Mouse (Mus musculus) T-cell, adult 2 months (primary cell): ENCODE measurements around the gene Recql.

Source experiments
- DNase-seq: peaks from one replicate; pipeline ENCODE4 v3.0.0; 2022; ENCODE audit warnings: low spot score

Recql gene

DNA sequence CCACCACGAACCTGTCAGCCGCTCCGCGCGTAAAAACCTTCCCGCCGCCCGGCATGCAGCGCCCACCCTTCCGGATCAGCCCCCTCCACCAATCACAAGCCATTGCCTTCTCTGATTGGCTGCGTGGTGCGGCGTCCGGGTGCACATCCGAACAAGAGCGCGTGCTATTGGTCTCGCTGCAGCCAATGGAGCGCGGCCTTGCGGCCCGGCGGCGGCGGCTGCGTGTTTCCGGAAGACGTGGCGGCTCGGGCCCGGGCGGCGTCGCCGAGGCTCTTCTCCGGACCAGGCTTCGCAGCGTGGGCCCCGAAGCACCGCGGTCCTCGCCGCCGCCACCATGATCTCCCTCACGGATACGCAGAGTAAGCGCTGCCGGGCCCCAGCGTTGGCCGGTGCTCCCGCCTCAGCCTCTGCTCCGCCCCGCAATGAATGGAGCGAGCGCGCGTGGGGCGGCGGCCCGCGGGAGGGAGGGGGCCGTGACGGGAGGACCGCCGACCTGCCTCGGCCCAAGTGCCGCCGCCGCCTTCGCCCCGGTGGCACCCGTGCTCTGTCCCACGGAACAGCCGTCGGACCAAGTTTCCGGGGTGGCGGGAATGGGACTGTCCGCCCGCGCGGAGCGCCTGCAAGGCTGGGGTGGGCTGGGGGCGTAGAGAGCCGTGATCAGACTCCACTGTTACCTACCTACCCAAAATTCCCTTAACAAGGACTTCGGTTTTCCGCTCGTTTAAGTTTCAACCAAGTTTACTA, at the start of gene Recql, which contains the start of gene Golt1b:
Gene Recql (minus strand): TSS at position 77 of the 744 bp plus-strand sequence.
Gene Golt1b (plus strand): TSS at position 211 of the 744 bp plus-strand sequence.
- peak; percentile 99 for DNase-seq

DNA sequence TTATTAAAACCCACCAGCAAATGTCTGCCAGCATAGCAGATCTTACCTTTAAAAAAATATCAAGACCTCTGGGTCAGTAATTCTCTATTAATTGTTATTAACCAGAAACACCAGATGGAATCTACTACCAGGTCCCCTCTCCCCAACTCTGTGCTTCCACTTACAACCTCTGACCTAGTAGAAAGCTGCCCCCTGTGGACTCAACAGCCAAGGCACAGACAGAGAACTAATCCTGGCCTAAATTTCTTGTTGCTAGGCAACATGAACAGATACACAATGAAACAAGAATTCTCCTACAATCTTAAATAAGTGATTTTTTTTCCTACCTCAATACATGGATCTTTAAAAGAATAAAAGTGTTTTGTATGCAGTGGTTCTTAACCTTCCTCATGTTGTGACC, 42.2 kb upstream of the Recql start:
- DNase-seq = no peak

DNA sequence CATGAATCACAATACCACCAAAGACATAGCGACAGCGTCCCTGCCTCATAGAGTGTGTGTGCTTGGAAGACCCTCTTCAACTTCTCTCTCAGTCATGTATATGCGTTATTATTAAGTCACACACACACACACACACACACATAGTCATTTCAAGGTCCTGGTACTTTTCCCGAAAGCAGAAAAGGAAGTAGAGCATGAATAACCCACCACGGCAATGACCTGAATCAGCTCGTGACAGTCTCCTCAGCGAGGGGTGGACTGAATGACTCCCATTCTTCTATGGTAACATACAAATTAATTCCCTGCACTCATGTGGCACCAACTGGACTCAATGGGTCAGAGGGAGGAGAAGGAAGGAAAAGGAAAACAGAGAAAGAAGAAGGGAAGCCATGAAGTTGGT, 38.1 kb upstream of the Recql start:
- no peak for DNase-seq

DNA sequence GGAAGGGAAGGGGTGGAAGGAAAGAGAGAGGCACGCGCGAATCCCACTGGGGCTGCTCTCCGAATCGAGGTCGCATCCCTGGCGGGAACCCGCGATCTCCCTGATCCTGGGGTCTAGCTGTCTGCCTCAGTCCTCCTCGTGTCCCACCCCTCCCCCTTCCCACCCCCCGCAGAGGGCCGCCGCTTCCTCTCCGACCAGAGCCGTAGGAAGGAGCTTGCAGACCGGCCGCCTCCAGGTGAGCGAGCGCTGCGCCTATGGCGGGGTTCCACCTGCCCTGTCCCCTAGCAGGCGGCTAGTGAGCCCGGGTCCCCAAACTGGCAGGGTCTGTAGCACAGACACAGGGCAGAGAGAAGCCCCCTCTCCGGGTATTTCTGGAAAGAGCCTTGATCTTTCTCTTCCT, 27.7 kb upstream of the Recql start:
- DNase-seq = no peak

DNA sequence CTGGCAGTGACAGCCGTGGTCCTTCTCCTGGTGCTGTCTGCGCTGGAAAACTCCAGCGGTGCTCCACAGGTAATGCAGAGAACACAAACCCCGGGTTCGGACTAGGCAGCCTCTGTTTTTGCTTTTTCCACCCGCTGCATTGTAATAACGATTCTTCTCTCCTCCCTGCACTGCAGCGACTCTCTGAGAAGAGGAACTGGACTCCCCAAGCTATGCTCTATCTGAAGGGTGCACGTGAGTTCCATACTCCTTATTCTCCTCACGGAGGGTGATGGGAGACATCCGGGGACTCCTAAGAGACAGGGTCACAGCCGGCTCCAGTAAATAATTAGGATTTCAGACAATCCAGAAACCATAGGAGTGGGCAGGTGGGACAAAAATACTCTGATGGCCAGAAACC, 27.0 kb upstream of the Recql start:
- DNase-seq = no peak

DNA sequence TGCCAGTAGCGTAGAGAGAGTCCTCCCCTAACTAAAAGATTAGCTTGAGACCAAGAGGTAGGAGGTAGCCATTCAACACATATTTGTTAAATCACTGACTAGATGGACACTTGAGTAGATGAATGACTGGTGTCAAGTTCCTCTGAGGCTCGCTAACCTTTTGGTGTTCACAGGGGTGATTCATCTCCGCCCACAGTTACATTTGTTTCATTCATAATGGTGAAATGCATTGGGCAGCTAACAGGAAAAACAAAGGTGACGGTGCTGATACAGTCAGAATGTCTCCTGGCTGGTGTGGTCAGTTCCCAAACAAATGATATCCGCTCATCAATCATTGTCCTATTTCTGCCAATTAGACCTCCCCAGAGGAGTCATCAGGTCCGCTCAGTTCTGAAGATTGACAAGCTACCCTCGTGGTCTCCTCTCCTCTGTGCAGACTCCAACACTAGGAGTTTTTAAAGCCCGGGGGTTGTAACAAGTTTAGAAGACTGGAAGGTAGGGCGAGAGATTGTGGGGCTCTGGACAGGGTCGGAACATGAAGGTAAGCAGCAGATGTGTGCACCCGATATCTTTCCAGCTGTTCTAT, 26.1 kb upstream of the Recql start, which contains the start of gene Spx:
Gene Spx (plus strand): TSS at position 536 of the 586 bp plus-strand sequence.
- no peak for DNase-seq

DNA sequence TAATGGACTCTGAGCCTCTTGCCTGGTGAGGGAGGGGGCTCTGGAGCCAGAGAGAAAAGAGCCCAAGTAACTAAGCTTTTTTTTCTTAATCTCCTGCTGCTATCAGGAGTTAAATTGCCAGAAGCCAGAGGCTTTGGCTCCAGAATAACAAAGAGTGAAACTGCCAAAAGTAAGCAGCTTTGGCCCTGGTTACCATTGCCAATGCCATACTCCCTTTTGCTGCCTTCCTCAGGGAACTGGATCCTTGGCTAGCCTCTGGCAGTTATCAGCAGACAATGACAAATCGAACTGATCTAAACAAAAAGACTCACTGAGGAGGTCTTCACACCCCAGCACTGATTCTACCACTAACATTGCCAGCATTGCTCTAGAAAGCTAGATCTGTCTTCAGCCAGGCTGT, 24.3 kb upstream of the Recql start:
- no peak for DNase-seq

DNA sequence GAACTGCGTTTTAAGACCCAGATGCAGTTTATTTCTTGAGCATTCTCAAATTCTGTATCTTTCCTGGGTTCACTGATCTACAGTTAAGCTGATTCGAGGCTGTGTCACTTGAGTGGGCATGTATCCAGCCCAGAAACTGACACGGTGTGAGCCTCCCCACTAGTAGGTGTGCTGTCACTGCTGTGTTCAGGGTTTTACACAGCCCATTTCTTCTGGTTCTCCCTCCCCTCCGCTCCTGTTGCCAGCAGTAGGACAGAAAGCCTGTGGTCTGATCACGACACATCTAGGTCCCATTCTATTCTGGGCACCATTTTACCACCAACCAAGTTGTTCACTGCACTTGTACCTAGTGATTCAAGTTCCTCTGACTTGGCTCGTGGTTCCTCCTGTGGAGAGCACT, 8.9 kb upstream of the Recql start:
- DNase-seq = no peak

DNA sequence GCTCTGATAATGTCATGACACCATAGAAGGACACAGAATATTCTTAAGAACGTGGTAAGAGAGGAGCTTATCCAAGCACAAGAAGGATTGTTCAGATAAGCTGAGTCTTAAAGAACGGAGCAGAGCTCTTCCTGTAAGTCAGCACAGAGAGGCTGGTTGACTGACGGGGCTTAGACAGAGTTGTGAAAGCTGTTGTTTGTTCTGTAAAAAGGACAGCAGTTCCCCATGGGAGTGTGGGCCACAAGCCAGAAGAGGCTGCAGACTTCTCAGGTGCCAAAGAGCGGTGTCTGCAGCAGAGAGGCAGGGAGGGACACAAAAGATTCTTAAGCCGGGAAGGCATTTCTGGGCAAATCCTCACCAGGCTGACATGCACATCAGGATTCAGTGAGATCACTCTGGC, 7.8 kb upstream of the Recql start:
- DNase-seq = no peak

DNA sequence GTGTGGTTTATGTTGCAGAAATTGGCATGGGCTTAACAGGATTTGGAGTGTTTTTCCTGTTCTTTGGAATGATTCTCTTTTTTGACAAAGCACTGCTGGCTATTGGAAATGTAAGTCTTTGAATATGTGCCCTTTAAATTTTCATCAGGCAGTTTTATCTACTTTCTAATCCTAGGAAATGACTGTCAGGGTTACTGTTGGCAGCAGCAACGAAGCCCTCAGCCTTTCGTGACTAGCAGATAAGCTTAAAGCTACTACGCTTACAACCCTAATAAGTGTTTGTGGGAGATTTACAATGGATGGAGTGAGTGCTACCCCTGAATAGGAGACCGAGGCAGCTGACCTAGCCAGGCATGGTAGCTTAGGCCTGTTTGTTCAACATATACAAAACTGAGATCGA, 5.4 kb upstream of the Recql start:
- DNase-seq = no peak

DNA sequence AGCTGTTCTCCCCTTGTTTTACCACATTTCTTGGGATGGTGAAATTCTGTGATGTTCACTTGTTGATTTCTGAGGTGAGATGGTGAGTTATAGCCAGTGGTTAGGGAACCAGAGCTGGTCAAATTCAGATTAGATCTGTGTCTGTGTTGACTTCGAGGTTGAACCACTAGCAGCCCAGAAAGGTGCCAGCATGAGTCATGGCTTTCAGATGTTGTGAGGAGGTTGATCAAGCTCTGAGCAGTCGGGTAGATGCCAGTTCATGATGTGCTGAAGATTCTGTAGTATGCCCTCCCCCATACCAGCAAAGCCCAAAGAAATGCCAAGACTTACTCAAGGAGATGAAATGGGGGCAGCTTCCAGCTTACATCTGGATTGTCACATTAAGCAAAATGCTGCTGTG, 2.2 kb upstream of the Recql start:
- DNase-seq = no peak

DNA sequence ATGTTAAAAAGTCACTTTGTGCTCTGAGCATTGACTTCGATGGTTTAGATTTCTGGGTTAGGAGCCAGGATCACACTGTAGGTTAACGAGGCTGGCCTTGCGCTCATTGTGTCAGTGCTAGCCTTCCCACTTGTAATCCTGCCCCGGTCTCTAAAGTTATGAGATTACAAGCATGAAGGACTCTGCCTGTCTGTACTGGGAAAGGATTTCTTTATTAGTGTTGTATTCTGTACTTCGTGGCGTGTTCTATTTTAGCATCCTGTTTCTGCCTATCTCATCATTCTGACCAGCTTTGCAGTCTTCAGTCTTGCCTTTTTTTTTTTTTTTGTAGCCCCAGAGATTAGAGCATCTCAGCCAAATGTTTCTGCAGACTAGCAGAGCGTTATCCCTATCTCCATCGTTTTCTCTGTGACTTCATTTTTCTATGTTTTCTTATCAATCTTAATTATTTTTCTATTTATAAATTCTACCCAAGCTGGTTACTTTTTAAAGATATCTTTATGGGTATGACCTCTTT, 926 bp upstream of the Recql start:
- DNase-seq = no peak

DNA sequence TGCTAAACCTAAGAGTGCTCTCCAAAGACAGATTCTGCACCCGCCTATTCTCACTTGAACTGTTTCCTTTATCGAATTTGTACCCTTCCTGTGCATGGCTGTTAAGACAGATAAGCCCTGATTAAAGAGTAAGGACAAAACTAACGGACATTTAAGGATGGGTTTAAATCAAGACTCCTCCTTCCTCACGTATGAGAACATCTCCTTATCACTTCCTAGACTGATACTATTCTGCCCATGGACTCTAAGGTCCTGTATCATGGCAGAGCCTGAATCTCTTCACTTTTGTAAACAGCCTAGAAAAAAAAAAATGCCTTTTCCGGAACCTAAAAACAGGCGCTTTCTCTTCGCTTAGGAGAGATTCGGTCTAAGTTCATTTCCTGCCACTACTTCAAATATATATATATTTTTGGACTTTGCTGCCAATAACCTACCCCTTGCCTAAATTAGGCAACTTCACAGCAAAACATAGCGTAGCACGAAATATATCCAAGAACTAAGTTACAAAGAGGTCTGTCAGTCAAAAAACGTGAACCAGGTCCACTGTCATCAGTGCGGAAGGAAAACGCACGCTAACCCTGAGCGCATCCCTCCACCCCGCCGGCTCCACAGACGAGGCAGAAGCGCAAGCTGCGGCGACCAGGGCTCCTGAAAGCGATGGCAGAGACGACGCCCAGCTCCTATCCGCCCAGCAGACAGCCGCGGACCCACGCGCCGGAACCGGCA, 439 bp downstream of the Recql start:
- peak; percentile 8 for DNase-seq

DNA sequence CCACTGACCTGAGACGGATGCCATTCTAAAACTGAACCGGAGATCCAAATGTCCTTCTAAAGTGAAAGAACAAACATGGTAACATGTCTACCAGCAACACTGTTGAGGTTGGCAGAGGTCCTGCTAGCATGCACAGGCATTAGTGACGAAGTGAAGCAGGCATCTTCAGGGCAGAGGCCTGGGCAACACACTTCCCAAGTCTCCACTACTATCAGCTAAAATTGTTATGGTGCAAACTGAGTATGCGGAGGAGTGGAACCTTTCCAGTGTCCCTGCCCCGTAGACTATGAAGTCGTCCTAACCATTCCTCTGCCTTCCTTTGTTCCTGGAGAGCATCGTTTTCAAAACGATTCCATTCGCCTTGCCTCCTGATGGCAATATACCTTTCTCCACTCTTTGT, 2.4 kb downstream of the Recql start:
- no peak for DNase-seq

DNA sequence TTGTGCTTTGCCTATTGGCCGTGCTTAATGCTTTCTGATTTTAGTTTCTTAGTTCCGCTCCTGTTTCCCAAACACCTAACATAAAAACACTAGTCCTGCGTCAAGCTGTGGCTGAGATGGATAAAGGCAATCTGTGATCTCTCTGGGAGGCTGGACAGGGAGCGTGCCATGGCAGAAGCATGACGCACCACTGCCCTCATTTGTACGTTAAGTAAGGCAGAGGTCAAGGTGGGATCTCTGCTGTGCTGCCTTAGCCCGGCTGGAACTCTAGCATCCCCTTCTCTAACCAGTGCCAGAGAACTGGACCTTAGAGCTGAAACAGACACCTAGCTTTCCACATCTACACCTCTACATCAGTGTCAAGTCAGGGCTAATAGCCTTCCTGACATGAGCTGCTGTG, 5.3 kb downstream of the Recql start:
- no peak for DNase-seq

DNA sequence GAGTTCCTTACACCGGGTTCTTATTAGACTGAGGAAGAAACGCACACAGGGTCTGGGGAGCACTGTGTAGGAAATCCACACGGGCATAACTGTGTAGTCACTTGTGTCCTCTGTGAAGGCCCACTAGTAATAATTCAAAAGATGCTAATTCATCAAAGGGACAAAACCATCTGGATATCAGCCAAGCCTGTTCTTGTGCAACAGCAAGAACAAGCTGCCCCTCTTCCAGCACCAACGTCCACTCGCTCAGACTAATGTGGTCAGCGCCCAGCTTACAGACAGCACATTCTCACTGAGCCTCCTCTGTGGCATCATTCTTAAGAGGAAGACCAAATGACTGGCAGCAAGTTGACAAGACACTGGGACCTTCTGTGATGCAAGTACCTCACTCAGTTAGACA, 6.9 kb downstream of the Recql start:
- no peak for DNase-seq

DNA sequence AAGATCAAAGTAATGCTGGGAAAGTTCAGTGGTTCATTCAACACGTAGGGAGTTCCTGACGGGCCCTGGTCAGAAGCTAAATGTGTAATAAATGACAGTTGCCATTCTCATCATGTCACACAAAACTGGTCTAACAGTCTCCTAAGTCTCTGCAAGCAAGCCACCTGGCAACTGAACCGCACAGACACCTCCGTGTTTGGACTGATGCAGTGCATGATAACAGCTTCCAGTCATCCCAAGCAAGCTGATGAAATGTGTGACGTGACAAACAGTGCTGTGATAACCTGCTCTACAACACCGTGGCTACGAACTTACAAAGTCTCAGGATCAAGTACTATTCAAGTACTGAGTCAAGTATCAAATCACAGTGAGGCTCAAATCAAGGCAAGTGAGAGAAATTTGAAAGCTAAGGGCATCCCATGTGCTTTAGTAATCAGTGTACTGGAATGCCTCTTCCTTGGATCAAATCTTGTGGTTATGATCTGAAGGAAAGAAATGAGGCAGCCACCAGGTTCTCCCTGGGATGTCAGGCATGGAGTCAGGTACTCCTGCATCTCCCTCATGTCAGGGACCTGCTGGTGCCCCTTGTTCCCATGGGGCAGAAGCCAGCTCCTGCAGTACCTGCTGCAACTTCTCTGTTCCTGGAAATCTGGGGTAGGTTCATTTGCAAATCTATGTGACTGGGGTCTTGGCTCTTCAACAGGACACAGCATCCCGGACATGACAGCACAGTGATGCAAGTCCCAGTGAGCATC, 8.1 kb downstream of the Recql start:
- DNase-seq = no peak

DNA sequence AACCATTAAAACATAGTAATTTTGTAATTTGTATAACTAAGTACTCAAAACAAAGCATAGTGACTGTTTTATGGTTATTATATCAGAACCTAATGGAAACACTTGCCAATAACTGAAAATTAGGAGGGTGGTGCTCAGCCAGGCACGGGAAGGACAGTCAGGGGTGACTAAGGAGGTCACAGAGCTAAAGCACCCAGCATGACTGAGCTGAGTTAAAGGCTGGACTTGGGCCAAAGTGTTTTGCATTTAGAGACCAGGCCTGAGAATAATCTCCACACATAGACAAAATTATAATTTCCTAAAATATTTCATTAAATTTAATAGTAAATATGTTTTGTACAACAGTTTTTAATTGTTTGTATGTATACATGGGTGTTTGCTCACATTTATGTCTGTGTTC, 9.8 kb downstream of the Recql start:
- DNase-seq = no peak

DNA sequence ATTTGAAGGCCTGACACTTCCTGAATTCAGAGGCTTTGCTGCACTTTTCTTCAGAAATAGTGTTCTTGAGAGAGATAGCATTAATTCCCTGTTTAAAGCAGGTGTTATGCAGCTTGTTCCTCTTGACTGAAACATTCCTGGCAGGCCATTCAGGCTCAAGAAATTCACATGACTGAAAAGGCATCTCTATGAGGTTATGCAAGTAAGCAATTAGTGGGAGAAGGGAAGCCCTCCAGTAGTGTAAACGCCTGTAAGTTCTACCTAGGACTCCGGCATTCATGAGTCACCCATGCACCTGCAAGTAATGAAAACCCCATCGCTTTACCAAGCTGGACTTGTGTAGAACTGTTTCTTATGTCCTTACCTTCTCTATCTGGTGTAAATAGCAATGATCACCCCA, 17.3 kb downstream of the Recql start:
- DNase-seq = no peak

DNA sequence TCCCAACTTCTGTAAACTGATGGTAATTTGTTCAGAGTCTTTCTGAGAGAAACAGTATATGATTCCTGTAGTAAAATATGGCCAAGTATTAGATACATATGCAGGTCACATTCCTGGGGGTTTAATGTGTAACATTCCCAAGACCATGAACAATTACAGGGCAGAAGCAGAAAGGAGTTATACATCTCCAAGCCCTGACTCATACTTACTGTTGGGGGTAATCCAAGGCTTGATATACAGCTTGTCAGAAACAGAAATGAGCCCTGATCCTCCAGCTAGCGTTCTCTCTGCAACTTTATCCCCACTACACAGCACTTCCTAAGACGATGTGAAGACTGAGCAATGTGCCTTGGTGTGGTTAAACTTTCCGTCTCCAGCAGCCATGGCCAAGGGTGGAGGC, 19.3 kb downstream of the Recql start:
- DNase-seq = no peak

DNA sequence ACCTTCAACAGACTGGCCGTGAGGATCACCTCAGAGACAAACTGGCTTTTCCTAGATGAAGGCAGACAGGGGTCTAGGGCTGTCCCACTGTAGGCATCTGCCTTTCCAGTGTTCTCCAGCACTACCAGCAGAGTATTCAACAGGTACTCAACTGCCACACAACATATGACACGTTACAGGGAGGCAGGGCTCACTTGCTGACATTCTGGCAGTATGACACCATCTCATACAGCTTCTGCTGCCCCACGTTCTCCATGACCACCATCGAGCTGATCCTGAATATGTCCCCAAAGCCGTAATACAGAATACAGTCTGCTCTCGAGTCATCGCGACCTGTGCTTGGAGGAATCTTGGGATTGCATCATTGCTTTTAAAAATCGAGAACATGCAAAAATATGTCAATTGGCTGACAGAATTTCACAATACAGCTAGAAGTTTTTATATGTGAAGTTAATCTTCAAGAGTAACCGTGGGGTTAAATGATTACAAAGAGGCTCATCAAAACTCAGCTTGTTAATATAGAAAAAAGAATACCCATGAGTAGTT, 20.3 kb downstream of the Recql start:
- no peak for DNase-seq
